Mouse (Mus musculus): Measurements from ENCODE around the gene Slc39a7.

The Slc39a7 gene

GRCm38 (mm10) chr17:34031465-34032173 is at the start of gene Slc39a7, which contains the start of gene Rxrb:
Slc39a7 (minus strand) TSS chr17:34031682.
Rxrb (plus strand) TSS chr17:34031812.
- DNase-seq, result peak; percentile 98

- no peak for DNase-seq
These were observed 48.1 kb upstream of the Slc39a7 start for GRCm38 (mm10) chr17:34079621-34080020.

GRCm38 (mm10) chr17:34079002-34079401 is 47.5 kb upstream of the Slc39a7 start:
- no peak for DNase-seq

- DNase-seq, result no peak
These were observed 46.7 kb upstream of the Slc39a7 start for GRCm38 (mm10) chr17:34078148-34078547.

GRCm38 (mm10) chr17:34077549-34077948 is 46.1 kb upstream of the Slc39a7 start:
- DNase-seq, result peak; percentile 39

GRCm38 (mm10) chr17:34075271-34075670 is 43.8 kb upstream of the Slc39a7 start:
- peak; percentile 32 for DNase-seq

GRCm38 (mm10) chr17:34072091-34072490 is 40.6 kb upstream of the Slc39a7 start:
- DNase-seq, result no peak

GRCm38 (mm10) chr17:34068864-34069263 is 37.4 kb upstream of the Slc39a7 start:
- no peak for DNase-seq

- no peak for DNase-seq
These were observed 25.7 kb upstream of the Slc39a7 start for GRCm38 (mm10) chr17:34057224-34057623.

- DNase-seq, result no peak
These were observed 16.0 kb upstream of the Slc39a7 start for GRCm38 (mm10) chr17:34047404-34048050.

GRCm38 (mm10) chr17:34045941-34046340 is 14.5 kb upstream of the Slc39a7 start:
- DNase-seq, result no peak

GRCm38 (mm10) chr17:34039562-34040450 is 8.3 kb upstream of the Slc39a7 start:
- DNase-seq, result peak; percentile 38

- peak; percentile 40 for DNase-seq
These were observed 7.5 kb upstream of the Slc39a7 start, which contains the start of gene Col11a2 for GRCm38 (mm10) chr17:34038878-34039561. Col11a2 (plus strand) TSS chr17:34039437.

- DNase-seq, result peak; percentile 64
These were observed 7.0 kb upstream of the Slc39a7 start for GRCm38 (mm10) chr17:34038440-34038839.

- peak; percentile 32 for DNase-seq
These were observed 5.8 kb upstream of the Slc39a7 start for GRCm38 (mm10) chr17:34037241-34037640.

GRCm38 (mm10) chr17:34036647-34037046 is 5.2 kb upstream of the Slc39a7 start:
- DNase-seq, result peak; percentile 47

GRCm38 (mm10) chr17:34035517-34035916 is 4.0 kb upstream of the Slc39a7 start:
- peak; percentile 12 for DNase-seq

GRCm38 (mm10) chr17:34034064-34034463 is 2.6 kb upstream of the Slc39a7 start:
- peak; percentile 76 for DNase-seq

GRCm38 (mm10) chr17:34033441-34033840 is 2.0 kb upstream of the Slc39a7 start:
- DNase-seq, result peak; percentile 62

- DNase-seq, result peak; percentile 71
These were observed 1.3 kb upstream of the Slc39a7 start for GRCm38 (mm10) chr17:34032806-34033205.

- DNase-seq, result no peak
These were observed 721 bp upstream of the Slc39a7 start for GRCm38 (mm10) chr17:34032174-34032632.

- DNase-seq, result peak; percentile 80
These were observed 588 bp downstream of the Slc39a7 start for GRCm38 (mm10) chr17:34030861-34031326.

Data from cerebellum, adult 9-11 months (tissue).